Mouse (Mus musculus): ENCODE data around the gene Chd8. TPM values are rescaled to one million over a fixed set of nuclear protein-coding genes. Genes with fewer than 3 reads are reported as not detected.

The Chd8 gene
- polyA plus RNA-seq, 1 experiment from 2014 or later, result 56.6 TPM

GRCm38 (mm10) chr14:52244690-52245042 lies 12.9 kb downstream of the Chd8 start:
- 20% methylated on average over 7 of the region's 7 CpGs for WGBS (ENCODE audit: missing documents)
- H3K4me3 ChIP-seq (ENCODE audit: inconsistent target), result peak overlapping the region; percentile 95
- peaks cover 100% of the 10 kb centered on the region for H3K79me2 ChIP-seq (ENCODE audit: inconsistent target)
- H3K36me3 ChIP-seq (ENCODE audit: inconsistent target), result no peaks in the 10 kb centered on the region
- peak overlapping the region; percentile 45; the same call in 1 of the 2 replicates for H3K27ac ChIP-seq

DNA sequence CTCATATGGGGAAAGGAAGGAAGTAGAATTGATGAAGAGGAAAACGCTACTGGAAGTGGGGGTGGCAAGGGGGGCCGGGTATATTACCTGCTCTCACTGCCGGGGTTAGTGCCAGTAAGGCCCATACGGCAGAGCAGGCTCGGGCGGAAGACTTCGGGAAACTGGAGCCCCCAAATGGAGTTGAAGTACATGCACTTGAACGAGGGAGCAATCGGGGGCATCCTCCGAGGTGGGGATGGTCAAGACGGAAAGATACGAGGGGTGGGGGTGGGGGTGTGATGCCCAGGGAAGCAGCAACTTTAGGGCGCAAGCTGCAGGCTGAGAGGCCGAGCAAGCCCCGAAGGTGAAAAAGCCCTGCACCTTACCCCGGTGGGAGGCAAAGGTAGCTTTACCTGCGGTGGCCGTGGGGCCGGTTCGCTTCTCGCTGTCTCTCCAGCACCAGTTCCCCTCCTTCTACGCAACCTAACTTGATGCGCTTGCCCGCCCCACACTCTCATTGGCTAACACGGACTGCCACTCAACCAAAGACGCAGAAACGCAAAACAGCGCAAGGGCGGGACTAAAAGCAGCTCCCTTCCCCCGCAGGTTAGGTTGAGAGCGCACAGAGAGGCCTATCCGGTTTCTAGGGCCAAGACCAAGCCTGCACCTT lies 13.4 kb downstream of the Chd8 start:
- peak overlapping the region; percentile 95 for H3K4me3 ChIP-seq (ENCODE audit: inconsistent target)
- 1% methylated on average over 31 of the region's 32 CpGs for WGBS (ENCODE audit: missing documents)

DNA sequence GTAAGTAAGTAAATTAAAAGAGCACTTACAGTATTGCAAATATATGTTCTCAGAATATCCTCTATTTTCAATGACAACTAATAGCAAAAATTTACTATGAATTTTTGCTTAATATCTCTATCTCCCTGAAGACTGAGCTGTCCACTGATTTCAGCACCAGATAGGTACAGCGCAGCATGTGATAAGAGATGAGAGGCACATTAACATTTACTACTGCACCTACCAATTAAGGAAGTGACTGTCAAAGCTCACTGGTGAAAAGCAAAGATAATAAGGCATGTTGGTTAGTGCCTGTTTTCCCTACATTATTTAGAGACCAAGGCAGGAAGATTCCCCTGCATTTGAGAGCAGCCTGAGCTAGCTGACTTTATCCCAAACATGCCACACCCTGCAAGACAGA lies 21.4 kb downstream of the Chd8 start:
- Histone ChIP-seq H3K4me3 (ENCODE audit: inconsistent target) (no peak overlapping the region), H3K79me2 (ENCODE audit: inconsistent target) (peaks cover 54% of the 10 kb centered on the region), H3K36me3 (ENCODE audit: inconsistent target) (peaks cover 65% of the 10 kb centered on the region), H3K27ac (no peak overlapping the region)
- 100% methylated on average over 1 of the region's 1 CpGs for WGBS (ENCODE audit: missing documents)

More for the DNA sequence above, 13.4 kb downstream of the Chd8 start:
- no peaks in the 10 kb centered on the region for H3K36me3 ChIP-seq (ENCODE audit: inconsistent target)
- peak overlapping the region; percentile 45 for H3K27ac ChIP-seq
- H3K79me2 ChIP-seq (ENCODE audit: inconsistent target), result peaks cover 100% of the 10 kb centered on the region

- H3K79me2 ChIP-seq (ENCODE audit: inconsistent target), result peaks cover 44% of the 10 kb centered on the region
- 91% methylated on average over 7 of the region's 7 CpGs for WGBS (ENCODE audit: missing documents)
- H3K36me3 ChIP-seq (ENCODE audit: inconsistent target), result peaks cover 74% of the 10 kb centered on the region
- no peak overlapping the region for H3K27ac ChIP-seq
- H3K4me3 ChIP-seq (ENCODE audit: inconsistent target), result no peak overlapping the region
Observed at GRCm38 (mm10) chr14:52235165-52235564, 22.4 kb downstream of the Chd8 start.

- Histone ChIP-seq H3K79me2 (ENCODE audit: inconsistent target) (peaks cover 15% of the 10 kb centered on the region), H3K27ac (no peak overlapping the region), H3K4me3 (ENCODE audit: inconsistent target) (no peak overlapping the region), H3K36me3 (ENCODE audit: inconsistent target) (peaks cover 82% of the 10 kb centered on the region)
- 96% methylated on average over 6 of the region's 6 CpGs for WGBS (ENCODE audit: missing documents)
Observed at GRCm38 (mm10) chr14:52232249-52232648, 25.3 kb downstream of the Chd8 start.

GRCm38 (mm10) chr14:52225972-52226371 lies 31.6 kb downstream of the Chd8 start:
- Histone ChIP-seq H3K27ac (no peak overlapping the region), H3K4me3 (ENCODE audit: inconsistent target) (no peak overlapping the region), H3K79me2 (ENCODE audit: inconsistent target) (no peaks in the 10 kb centered on the region; the same call in 1 of the 2 replicates), H3K36me3 (ENCODE audit: inconsistent target) (peaks cover 79% of the 10 kb centered on the region)
- 93% methylated on average over 2 of the region's 2 CpGs for WGBS (ENCODE audit: missing documents)

DNA sequence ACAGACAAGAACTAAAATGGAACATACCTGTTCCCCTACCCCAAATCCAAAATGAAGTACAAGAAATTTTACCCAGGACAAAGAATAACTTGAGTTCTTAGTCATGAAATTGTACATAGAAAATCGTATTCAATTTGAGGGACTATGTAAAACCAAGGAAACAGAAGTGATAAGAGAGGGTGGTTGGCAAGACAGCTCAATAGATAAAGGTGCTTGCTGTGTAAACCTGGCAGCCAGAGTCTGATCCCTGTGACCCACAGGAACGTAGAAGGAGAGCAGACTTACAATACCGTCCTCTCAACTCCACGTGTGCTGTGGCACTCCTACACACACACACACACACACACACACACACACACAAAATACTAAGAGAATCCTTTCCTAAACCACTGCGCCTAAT lies 40.3 kb downstream of the Chd8 start:
- H3K27ac ChIP-seq, result no peak overlapping the region
- WGBS (ENCODE audit: missing documents), result 90% methylated on average over 5 of the region's 5 CpGs
- peaks cover 93% of the 10 kb centered on the region for H3K36me3 ChIP-seq (ENCODE audit: inconsistent target)
- H3K79me2 ChIP-seq (ENCODE audit: inconsistent target), result no peaks in the 10 kb centered on the region
- no peak overlapping the region for H3K4me3 ChIP-seq (ENCODE audit: inconsistent target)

DNA sequence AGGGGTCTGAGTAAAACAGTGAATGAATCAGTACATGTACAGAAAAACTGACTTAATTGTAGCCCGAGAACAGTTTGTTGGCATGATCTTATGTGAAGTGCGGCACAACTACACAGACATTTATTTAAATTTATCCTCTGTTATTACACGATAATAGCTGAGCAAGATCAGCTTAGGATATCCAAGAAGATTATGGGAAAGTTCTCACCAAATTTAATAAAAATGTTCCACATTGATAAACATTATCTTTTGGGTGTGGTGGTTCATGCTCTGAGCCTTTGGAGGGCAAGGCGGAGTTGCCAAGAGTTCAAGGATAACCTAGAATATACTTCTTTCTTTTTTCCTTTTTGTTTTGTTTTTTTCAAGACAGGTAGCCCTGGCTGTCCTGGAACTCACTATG lies 58.2 kb downstream of the Chd8 start:
- no peak overlapping the region for H3K4me3 ChIP-seq (ENCODE audit: inconsistent target)
- peaks cover 23% of the 10 kb centered on the region for H3K79me2 ChIP-seq (ENCODE audit: inconsistent target)
- no peak overlapping the region for H3K27ac ChIP-seq
- 95% methylated on average over 3 of the region's 4 CpGs for WGBS (ENCODE audit: missing documents)
- peaks cover 36% of the 10 kb centered on the region for H3K36me3 ChIP-seq (ENCODE audit: inconsistent target)

- H3K4me3 ChIP-seq (ENCODE audit: inconsistent target), result peak overlapping the region; percentile 75
- H3K27ac ChIP-seq, result peak overlapping the region; percentile 87
- 0% methylated on average over 1 of the region's 3 CpGs for WGBS (ENCODE audit: missing documents)
- H3K79me2 ChIP-seq (ENCODE audit: inconsistent target), result peaks cover 35% of the 10 kb centered on the region
- peaks cover 28% of the 10 kb centered on the region for H3K36me3 ChIP-seq (ENCODE audit: inconsistent target)
Observed at GRCm38 (mm10) chr14:52198141-52198540, 59.4 kb downstream of the Chd8 start.

GRCm38 (mm10) chr14:52197156-52197878 lies 60.3 kb downstream of the Chd8 start, which contains the start of gene Supt16:
Gene Supt16, minus strand, starts transcription at chr14:52197416.
- Histone ChIP-seq H3K4me3 (ENCODE audit: inconsistent target) (peak within 1 kb of the TSS; percentile 75), H3K27ac (peak within 1 kb of the TSS; percentile 87), H3K79me2 (ENCODE audit: inconsistent target) (peaks cover 44% of the 10 kb centered on the region), H3K36me3 (ENCODE audit: inconsistent target) (peaks cover 20% of the 10 kb centered on the region)
- WGBS (ENCODE audit: missing documents), result 1% methylated on average over 48 of the region's 59 CpGs

GRCm38 (mm10) chr14:52196230-52197155 lies 61.1 kb downstream of the Chd8 start:
- peaks cover 14% of the 10 kb centered on the region for H3K36me3 ChIP-seq (ENCODE audit: inconsistent target)

GRCm38 (mm10) chr14:52195691-52196090 lies 61.9 kb downstream of the Chd8 start:
- WGBS (ENCODE audit: missing documents), result 15% methylated on average over 3 of the region's 3 CpGs
- peaks cover 60% of the 10 kb centered on the region for H3K79me2 ChIP-seq (ENCODE audit: inconsistent target)
- peak overlapping the region; percentile 75 for H3K4me3 ChIP-seq (ENCODE audit: inconsistent target)
- H3K36me3 ChIP-seq (ENCODE audit: inconsistent target), result peaks cover 7% of the 10 kb centered on the region; the same call in 1 of the 2 replicates
- no peak overlapping the region for H3K27ac ChIP-seq

More at GRCm38 (mm10) chr14:52196230-52197155, 61.1 kb downstream of the Chd8 start:
- H3K79me2 ChIP-seq (ENCODE audit: inconsistent target), result peaks cover 52% of the 10 kb centered on the region
- 1% methylated on average over 56 of the region's 59 CpGs for WGBS (ENCODE audit: missing documents)
- peak overlapping the region; percentile 75 for H3K4me3 ChIP-seq (ENCODE audit: inconsistent target)
- H3K27ac ChIP-seq, result peak overlapping the region; percentile 87

GRCm38 (mm10) chr14:52190740-52191359 lies 66.7 kb downstream of the Chd8 start:
- Histone ChIP-seq H3K4me3 (ENCODE audit: inconsistent target) (no peak overlapping the region), H3K27ac (no peak overlapping the region), H3K79me2 (ENCODE audit: inconsistent target) (peaks cover 100% of the 10 kb centered on the region), H3K36me3 (ENCODE audit: inconsistent target) (no peaks in the 10 kb centered on the region)

DNA sequence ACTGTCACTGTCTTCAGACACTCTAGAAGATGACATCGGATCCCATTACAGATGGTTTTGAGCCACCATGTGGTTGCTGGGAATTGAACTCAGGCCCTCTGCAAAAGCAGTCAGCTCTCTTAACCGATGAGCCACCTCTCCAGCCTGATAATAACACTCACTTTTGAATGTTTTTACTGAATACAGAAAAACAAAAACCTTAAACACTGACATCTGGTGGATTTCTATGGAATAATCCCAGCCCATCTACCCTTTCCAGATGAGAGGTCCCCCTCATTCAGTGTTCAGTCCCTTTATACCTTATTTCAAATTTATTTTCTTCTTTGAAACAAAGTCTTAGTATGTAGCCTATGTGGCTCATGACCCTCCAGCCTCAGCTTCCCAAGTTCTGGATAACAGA lies 68.1 kb downstream of the Chd8 start:
- no peaks in the 10 kb centered on the region for H3K36me3 ChIP-seq (ENCODE audit: inconsistent target)
- peaks cover 100% of the 10 kb centered on the region for H3K79me2 ChIP-seq (ENCODE audit: inconsistent target)
- no peak overlapping the region for H3K4me3 ChIP-seq (ENCODE audit: inconsistent target)
- WGBS (ENCODE audit: missing documents), result 87% methylated on average over 2 of the region's 2 CpGs
- no peak overlapping the region for H3K27ac ChIP-seq

Measured in macrophage (primary cell).